Mouse (Mus musculus) thymus, adult 2 months (tissue): ENCODE measurements around the gene Nrarp.

ENCODE experiments used
- CTCF ChIP-seq: fragments of 200-500 bp; IDR thresholded peaks from 2 replicates; pipeline ENCODE4 v1.5.1; 2012; ENCODE audit warnings: mild to moderate bottlenecking, control low read depth, low read length, moderate library complexity, borderline replicate concordance; ENCODE audit not compliant: control insufficient read depth, poor library complexity, insufficient read depth; ENCODE audit errors: extremely low read depth
- POLR2A ChIP-seq: fragments of 200-500 bp; IDR thresholded peaks from 2 replicates; pipeline ENCODE4 v1.6.1; 2012; ENCODE audit warnings: mild to moderate bottlenecking, low read length, control low read depth, moderate library complexity; ENCODE audit not compliant: control insufficient read depth, poor library complexity, insufficient read depth; ENCODE audit errors: extremely low read depth

- TF ChIP-seq CTCF (no peak), POLR2A (no peak)
Measured at GRCm38 (mm10) chr2:25178285-25178972, 2.1 kb upstream of the Nrarp start.
